Mouse (Mus musculus) gastrocnemius, adult 2 months (tissue): ENCODE measurements at regions not wholly inside any gene's neighbourhood (a gene's known extent, or its start where the extent isn't known, plus 50 kb on each side); places are given as distances from the start of the nearest gene placed in this dataset.
"Not testable (repeated sequence)": the region's sequence is repeated elsewhere in the genome, so short reads cannot be mapped to it uniquely, and the experiment has no call there.

ENCODE experiments used
- DNase-seq: peaks from one replicate; pipeline ENCODE4 v3.0.0; 2022
- H3K27ac ChIP-seq: fragments of 200-600 bp; 2 replicates; pipeline ENCODE4 v1.8.1; 2022; ENCODE audit warnings: mild to moderate bottlenecking
- H3K4me3 ChIP-seq: fragments of 200-600 bp; 2 replicates; pipeline ENCODE4 v1.8.1; 2022; ENCODE audit warnings: mild to moderate bottlenecking, moderate library complexity
- CTCF ChIP-seq: fragments of 200-600 bp; IDR thresholded peaks from 2 replicates; pipeline ENCODE4 v1.8.1; 2022; ENCODE audit warnings: antibody characterized with exemption, mild to moderate bottlenecking, moderate library complexity
- intact Hi-C: fragments of 180-260 bp; cut with DNase I; formaldehyde crosslinking; loops from one replicate; pipeline ENCODE4 v1.15.1; 2025

DNA sequence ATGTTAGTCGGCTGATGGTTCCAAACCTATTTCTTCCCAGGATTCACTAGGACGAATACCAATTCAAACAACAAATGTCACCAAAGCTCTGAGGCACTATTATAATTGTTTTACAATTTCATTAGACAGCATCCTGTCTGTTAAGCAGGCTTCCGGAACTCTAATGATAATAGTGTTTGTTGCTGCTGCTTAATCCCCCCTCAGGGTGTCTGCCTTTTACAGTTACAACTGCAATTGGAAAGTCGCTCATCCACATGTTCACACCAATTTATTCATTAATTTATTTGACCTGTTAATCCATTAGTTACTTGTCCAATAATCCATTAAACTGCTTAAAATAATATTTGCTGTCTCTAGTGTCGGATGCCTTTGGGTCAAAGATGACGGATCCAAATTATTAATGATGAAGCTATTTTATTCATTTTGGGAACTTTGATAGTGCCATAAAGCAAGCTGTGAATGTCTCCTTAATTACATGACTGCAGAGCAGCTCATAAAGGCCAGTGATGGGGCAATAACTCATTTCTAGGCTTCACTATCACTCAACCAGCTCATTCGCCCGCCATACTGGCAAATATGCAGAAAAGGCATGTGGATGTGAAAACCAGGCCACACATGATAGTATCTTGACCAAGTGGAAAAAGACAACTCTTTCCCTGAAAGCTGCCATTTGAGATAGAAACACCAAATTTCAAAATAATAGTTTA is 226.6 kb upstream of the Rarb start:
- intact Hi-C loops, result no loop called here
- no peak for TF ChIP-seq CTCF
- no peak for DNase-seq
- no peak overlapping the region for H3K27ac ChIP-seq
- H3K4me3 ChIP-seq, result no peak overlapping the region

DNA sequence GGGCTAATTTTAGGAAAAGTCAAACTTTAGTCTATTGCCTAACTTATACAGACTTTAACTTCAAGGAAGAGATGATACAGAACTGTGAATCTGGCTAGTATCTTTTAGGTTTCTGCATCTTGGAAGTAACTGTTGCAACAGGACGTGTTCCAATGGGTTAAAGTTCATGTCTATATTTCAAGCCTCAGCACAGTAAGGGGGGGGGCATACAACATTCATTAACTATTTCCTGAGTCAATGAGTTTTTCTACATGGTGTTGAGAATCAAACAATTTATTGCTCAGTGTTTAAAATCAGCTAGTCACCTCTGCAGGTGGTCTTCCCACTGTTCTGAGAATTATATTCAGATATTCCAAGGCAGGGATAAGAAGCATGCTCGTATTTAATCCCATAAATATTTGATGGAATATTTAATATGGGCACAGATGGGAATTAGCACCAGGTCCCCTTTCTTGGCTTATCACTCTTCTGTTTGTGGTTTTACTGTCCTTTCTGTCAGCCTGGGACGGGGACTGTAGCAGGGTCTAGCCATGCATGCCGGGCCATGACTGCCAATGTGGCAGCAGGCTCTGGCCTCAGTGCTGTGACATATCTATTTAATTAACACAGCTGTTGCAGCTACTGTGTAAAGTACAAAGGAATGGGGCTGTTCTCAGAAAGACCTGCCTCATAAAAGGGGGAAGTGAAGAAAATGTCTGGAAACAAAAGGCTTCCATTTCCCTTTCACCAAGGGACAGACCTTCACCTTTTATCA is 201.8 kb upstream of the Rarb start:
- DNase-seq, result no peak
- intact Hi-C loops, result no loop called here
- Histone ChIP-seq H3K4me3 (no peak overlapping the region), H3K27ac (no peak overlapping the region)
- TF ChIP-seq CTCF, result no peak

DNA sequence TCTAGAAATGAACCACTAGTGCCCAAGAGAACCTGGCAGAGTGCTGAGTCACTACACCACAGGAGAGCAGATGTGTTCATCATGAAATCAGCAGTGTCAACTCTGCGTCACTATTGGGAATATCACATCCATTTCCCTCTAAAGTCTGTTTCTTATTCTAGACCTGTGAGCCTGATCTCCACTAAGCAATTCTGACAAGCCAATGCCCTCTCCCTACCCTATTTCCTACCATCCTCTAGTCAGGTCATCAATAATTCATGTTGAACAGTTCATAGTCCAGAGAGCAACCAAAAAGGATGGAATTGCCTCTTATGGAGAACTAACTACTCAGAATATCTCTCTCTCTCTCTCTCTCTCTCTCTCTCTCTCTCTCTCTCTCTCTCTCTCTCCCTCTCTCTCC is 194.0 kb upstream of the Rarb start:
- Histone ChIP-seq H3K4me3 (no peak overlapping the region), H3K27ac (no peak overlapping the region)
- no peak for DNase-seq
- TF ChIP-seq CTCF, result no peak
- intact Hi-C loops, result no loop called here

DNA sequence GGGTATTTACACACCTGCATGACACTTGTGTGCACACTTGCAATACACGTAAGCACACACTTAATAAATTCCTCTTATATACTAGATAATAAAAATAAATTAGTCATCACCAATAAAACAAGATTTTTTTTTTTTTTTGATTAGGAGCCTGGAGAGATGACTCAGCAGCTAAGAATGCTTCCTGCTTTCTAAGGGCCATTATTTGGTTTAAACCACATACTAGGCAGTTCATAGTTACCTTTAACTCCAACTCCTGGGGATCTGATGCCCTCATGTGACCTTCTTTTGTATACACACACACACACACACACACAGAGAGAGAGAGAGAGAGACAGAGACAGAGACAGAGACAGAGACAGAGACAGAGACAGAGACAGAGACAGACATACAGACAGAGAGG is 193.2 kb upstream of the Rarb start:
- no peak for TF ChIP-seq CTCF
- intact Hi-C loops, result no loop called here
- Histone ChIP-seq H3K27ac (no peak overlapping the region), H3K4me3 (no peak overlapping the region)
- DNase-seq, result no peak

DNA sequence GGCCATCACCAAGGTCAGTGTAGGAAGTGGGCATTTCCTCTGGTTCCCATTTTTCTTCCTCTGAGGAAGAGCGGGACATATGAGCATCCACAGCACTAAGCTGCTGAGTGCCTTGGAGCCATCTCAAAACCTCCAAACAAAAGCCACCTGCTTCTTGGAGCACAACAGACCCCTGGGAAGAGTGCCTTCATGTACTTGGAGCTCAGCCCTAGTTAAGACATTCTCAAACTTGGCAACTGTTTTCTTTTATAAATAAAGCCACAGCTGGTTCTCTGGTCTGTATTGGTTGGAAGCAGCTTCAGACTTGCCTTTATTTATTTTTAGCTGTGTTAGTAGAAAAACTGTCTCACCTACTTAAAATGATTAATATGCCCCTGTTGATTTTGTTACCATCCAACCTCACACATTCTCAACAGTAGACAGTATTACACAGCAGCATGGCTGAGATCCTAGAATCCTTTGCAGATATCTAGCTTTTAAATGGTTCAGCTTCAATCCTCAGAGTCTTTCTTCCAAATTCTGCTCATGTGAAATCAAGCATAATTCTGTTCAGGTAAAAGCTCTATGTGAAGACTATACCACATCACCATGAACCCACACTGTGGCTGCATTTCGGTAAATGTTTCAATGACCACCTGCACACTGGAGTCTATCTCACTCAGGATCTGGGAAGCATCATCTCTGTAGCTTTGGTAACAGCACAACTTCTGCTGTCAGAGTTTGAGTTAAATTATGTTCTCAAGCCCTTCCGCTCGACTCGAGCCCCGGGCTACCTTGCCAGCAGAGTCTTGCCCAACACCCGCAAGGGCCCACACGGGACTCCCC is 186.4 kb upstream of the Rarb start:
- TF ChIP-seq CTCF, result no peak
- intact Hi-C loops, result no loop called here
- DNase-seq, result no peak
- no peak overlapping the region for H3K4me3 ChIP-seq
- H3K27ac ChIP-seq, result no peak overlapping the region

DNA sequence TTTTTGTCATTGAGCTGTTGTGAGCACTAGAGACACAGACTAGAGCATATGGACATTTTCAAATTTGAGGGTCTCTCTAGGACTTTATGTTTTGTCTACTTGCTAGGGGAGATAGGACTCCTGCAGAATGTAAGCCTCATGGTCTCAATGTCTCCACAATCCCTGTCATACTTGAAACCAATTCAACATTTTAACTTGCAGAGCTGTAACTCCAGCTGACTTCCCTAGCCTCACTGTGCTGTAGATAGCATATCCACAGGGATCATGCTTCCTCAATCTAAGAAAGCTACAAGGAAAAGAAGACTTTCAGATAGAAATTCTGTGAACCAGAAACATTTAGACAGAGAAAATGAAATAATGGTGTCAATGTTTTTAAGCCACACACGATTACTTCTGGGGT is 185.8 kb upstream of the Rarb start:
- intact Hi-C loops, result no loop called here
- no peak for TF ChIP-seq CTCF
- no peak for DNase-seq
- Histone ChIP-seq H3K27ac (no peak overlapping the region), H3K4me3 (no peak overlapping the region)

DNA sequence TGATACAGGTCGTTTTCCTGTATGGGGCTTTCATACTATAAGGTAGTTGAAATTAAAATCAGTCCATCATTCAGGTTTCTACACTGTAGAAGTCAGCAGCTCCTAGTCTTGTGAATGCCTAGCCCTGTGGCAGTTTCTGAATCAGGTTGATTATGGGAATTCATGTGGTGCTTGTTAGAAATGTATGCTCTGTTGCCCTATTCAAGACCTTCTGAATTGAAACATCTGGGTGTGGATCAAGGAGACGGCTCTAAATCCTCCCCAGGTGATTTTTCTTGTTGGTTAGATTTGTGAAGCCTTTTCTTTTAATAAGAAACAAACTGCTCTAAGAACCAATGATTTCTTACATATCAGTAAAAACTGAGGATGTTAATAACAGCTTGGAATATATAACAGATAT is 177.8 kb upstream of the Rarb start:
- DNase-seq, result no peak
- intact Hi-C loops, result no loop called here
- no peak overlapping the region for H3K4me3 ChIP-seq
- no peak for TF ChIP-seq CTCF
- no peak overlapping the region for H3K27ac ChIP-seq

DNA sequence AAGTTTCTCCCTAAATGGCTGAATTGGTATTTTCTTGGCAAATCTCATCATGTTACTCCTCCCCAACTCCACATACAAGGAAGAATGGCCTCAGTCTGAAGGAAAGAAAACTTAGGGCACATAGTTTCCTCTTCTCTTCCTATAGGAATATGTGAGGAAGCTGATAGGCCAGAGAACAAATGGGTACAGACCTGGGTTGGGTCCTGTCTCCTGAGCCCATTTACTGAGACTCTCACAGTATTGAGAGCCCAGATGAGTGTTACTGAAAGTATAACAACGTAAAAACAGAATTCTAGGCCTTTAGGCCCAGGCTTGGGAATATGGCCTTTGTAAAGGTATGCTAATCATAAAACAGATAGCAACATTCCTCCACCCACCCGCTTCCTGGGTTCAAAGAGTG is 152.0 kb upstream of the Rarb start:
- H3K4me3 ChIP-seq, intact Hi-C loops, H3K27ac ChIP-seq, DNase-seq: not testable (repeated sequence)

DNA sequence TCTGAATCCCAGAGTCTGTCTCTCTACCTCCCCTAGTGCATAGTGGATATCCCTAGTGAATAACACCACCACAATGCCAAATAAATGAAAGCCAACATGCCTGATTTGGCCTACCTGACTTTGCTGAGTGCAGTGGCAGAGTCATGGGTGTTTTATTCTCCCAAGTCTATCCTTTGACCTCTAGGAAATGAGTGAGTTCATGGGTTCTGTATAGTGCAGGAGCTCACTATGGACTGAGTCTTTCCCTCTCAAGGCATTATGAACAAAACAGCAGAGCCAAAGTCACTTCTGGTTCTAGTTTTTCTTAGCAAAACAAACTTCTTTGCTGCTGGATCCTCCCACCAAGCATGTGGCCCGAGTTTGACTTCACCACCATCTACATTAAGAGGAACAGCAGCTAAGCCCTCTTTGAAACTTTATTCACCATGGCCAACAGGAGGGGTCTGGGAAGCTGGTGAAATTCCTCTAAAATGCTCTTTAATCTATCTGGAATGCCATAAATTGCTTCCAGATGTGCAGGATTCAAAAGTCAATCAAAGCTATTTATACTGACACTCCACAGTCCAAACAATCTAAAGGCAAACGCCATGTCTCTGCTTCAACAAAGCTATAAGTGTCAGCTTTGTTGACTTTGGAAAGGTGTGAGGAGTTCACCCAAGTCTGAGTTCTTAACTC is 145.9 kb upstream of the Rarb start:
- intact Hi-C loops, result no loop called here
- H3K4me3 ChIP-seq, result no peak overlapping the region
- TF ChIP-seq CTCF, result no peak
- no peak for DNase-seq
- H3K27ac ChIP-seq, result no peak overlapping the region

DNA sequence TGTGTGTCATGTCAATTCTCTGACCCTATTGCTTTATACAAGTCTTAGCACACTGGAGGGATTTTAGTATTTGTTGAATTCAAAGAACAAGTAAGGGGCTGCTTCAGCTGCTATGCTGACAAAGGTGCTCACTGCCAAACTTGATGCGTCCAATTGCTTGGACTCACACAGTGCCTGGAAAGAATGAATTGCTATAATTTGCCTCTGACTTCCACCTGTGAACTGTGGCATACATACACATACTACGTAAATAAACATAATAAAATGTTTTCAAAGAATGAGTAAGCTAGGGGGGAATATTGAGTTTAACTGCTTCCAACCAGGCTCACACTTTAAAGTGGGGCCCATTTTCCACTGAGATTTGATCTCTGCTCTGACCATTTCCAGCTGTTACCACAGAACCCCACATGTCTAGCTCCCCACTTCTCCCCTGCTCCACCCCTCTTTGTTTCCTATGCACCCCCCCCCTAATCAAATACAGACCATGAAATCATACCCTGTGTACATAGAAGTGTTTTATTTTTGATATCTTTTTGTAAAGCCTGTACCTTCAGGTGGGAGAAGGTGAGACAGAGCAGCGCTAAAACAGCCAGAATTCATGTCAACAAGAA is 143.4 kb upstream of the Rarb start:
- Histone ChIP-seq H3K4me3 (no peak overlapping the region), H3K27ac (no peak overlapping the region)
- DNase-seq, result no peak
- intact Hi-C loops, result no loop called here
- TF ChIP-seq CTCF, result no peak

DNA sequence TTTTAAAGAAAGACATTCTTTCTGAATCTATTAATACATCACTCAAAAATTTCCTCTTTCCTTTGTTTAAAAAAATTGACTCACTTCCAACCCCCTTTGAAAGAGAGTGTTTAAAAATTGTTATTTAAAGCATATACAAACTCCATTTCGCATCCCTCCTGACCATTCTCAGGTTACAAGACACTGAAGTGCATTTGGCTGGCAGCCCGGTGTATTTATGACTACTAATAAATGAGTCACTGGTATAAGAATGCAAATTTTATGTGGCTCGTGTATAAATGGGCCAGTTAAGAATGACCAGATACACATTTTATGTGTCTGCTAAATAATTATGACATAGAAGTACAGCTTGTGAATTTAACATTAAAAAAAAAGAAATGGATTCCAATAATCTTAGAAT is 138.8 kb upstream of the Rarb start:
- TF ChIP-seq CTCF, result no peak
- DNase-seq, result peak; percentile 20
- Histone ChIP-seq H3K27ac (no peak overlapping the region), H3K4me3 (no peak overlapping the region)
- intact Hi-C loops, result no loop called here
